Mouse (Mus musculus) neutrophil, adult 5-6 weeks (primary cell): ENCODE measurements around the gene Tor2a. TPM values are rescaled to one million over a fixed set of nuclear protein-coding genes. Genes with fewer than 3 reads are reported as not detected.

Experiments
- ATAC-seq: fragments of 151-379, 151-347 bp; 2 replicates; pipeline ENCODE4 v1.8.0; 2017; ENCODE audit warnings: mild to moderate bottlenecking, moderate TSS enrichment; ENCODE audit not compliant: insufficient number of reproducible peaks, poor library complexity, low FRiP score, severe bottlenecking; ENCODE audit errors: extremely low read depth
- total RNA-seq: library from RNA; stranded (forward); fragments of 200-1000 nt; gene quantifications from 2 replicates; pipeline ENCODE4 v1.2.3, GENCODE M21; 2017

Tor2a gene
- total RNA-seq, 1 experiment from 2014 or later = 31.1 TPM

DNA sequence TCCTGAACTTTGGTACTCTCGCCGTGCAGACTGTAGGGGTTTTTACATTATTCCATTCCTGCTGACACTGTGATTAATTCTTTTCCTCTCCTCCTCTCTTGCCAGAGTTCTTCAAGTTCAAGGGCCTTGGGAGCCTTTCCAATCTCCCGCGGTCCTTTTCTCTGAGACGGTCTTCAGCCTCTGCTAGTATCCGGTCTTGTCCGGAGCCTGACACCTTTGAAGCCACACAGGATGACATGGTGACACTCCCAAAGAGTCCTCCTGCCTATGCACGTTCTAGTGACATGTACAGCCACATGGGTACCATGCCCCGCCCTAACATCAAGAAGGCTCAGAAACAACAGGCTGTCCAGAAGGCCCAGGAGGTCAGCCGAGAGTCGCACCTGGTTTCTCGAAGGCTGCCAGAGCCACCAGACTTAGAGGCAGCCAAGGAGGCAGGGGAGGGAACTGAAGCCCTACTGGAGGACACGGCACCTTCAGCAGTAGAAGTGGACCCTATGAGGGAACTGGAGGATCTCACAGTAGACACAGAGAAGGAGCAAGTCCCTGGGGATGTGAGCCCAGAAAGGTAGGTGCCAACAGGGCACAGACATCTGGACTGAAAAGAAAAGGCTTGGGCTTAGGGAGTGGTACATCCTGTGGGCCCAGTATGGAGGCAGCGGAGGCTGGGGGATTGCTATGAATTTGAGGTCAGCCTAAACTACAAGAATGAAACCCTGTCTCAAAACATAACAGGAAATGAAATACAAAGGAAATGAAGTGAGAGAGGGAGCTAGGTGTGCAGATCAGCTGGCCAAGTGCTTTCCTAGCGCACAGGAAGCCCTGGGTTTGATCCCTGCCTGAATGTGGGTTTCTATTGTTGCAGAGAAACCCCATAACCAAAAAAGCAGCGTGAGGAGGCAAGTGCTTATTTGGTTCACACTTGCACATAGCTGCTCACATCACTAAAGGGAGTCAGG lies 31.9 kb upstream of the Tor2a start:
- ATAC-seq = no peak

DNA sequence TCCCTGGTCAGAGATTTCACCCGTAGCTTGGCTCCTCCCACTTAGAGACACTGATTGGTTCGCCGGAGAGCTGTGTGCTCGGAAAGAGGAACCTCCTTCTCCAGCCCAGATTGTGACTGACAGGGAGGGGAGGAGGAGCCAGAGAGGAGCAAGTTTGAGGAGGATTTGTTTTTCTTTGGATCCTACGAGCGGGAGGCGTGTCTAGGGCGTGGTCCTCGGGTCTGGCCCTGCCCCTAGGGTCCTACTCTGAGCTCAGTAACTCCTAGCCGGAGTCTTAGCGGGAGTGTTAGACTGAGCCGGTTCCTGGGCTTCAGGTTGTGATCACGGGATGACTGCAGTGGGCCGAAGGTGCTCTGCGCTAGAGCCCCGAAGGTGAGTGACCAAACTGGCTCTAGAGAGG lies 29.6 kb upstream of the Tor2a start:
- peak; percentile 94 for ATAC-seq

DNA sequence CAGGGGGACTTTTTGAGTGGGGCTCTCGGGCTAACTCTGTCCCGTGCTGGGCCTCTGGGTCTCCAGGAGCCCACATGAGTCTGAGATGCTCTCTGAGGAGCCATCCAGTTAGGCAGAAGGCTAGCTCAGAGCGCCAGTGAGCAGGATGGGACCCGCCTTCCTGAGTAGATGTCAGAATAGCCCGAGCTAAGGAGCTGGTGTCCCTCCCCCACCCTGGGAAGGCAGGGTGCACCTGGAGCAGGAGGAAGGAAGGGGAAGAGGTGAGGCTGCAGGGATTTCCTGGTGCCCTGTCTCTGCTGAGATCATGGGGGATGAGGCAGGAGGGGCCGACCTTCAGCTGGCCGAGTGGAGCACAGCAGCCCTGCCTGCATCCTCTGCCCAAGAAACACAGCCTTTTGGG lies 28.6 kb upstream of the Tor2a start:
- ATAC-seq = no peak

- no peak for ATAC-seq
Measured at GRCm38 (mm10) chr2:32729547-32729946, 27.5 kb upstream of the Tor2a start.

- ATAC-seq = no peak
Measured at GRCm38 (mm10) chr2:32730854-32731253, 26.2 kb upstream of the Tor2a start.

GRCm38 (mm10) chr2:32731911-32732310 lies 25.1 kb upstream of the Tor2a start:
- no peak for ATAC-seq

- no peak for ATAC-seq
Measured at GRCm38 (mm10) chr2:32732695-32733094, 24.3 kb upstream of the Tor2a start.

- no peak for ATAC-seq
Measured at GRCm38 (mm10) chr2:32734480-32734879, 22.6 kb upstream of the Tor2a start.

GRCm38 (mm10) chr2:32734933-32735332 lies 22.1 kb upstream of the Tor2a start:
- no peak for ATAC-seq

GRCm38 (mm10) chr2:32736306-32736829 lies 20.7 kb upstream of the Tor2a start:
- no peak for ATAC-seq

DNA sequence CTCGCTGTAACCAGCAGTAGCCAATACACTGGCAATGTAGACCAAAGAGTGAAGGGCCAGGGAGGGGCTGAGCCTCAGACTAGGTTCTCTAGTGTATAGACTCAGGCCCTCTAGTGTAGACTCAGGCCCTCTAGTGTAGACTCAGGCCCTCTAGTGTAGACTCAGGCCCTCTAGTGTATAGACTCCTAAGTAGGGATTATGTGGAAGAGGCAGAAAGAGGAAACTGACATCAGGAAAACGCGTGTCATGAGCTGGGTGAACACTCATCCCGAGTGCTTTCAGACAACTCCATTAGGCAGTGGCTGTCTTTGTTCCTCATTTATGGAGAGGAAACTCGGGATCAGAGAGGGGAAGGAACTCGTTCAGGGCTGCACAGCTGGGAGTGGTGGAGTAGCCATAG lies 20.0 kb upstream of the Tor2a start:
- no peak for ATAC-seq

GRCm38 (mm10) chr2:32739311-32739710 lies 17.7 kb upstream of the Tor2a start:
- ATAC-seq = no peak

DNA sequence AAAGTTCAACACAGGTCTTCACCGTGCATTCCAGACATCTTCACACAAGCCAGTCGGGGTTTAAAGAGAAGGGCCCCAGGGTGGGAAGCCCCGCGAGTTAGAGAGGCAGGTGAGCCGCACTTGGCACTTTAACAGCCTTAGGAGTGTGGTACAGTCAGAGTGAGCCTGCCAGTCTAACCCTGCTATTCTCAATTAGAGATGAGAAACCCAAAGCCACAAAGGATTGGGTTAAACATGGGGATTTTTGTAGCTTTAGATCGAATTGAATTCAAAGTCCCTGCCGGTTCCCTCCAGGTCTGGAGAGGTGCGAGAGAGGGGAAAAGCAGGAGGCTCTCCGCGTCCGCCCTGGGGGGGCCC lies 16.1 kb upstream of the Tor2a start, which contains the start of gene 6330409D20Rik:
Gene 6330409D20Rik, minus strand, starts transcription at position 101 of the 357 bp plus-strand sequence.
- ATAC-seq = no peak

GRCm38 (mm10) chr2:32741273-32742172 lies 15.5 kb upstream of the Tor2a start:
- no peak for ATAC-seq

- no peak for ATAC-seq
Measured at GRCm38 (mm10) chr2:32742173-32742531, 14.9 kb upstream of the Tor2a start.

- ATAC-seq = no peak
Measured at GRCm38 (mm10) chr2:32744272-32744982, 12.6 kb upstream of the Tor2a start.

GRCm38 (mm10) chr2:32749082-32749481 lies 8.0 kb upstream of the Tor2a start:
- ATAC-seq = no peak

- ATAC-seq = no peak
Measured at GRCm38 (mm10) chr2:32750199-32750598, 6.8 kb upstream of the Tor2a start.
